Mouse (Mus musculus): ENCODE measurements around the gene Vezt. TPM values are rescaled to one million over a fixed set of nuclear protein-coding genes. Genes with fewer than 3 reads are reported as not detected.

Gene Vezt
- polyA plus RNA-seq (2012; rRNA removed; ENCODE audit: low replicate concordance), result 7.8 and 16.9 TPM in 2 replicates

GRCm38 (mm10) chr10:94035658-94036374 is at the start of gene Vezt, which contains the start of gene Fgd6:
Gene Vezt, minus strand, starts transcription at chr10:94035817.
Gene Fgd6, plus strand, starts transcription at chr10:94036001.

GRCm38 (mm10) chr10:93897043-93897646 is 138.5 kb downstream of the Vezt start, which contains the start of gene Metap2:
Gene Metap2, minus strand, starts transcription at chr10:93897093.

Other genes starting within 250 kb of the Vezt start
- 0.16 TPM in 1 of 2 replicates, not detected in the other for gene Usp44, start 204.3 kb downstream of the Vezt start, polyA plus RNA-seq (2012; rRNA removed; ENCODE audit: low replicate concordance)
- gene Metap2, start 138.7 kb downstream of the Vezt start, polyA plus RNA-seq (2012; rRNA removed; ENCODE audit: low replicate concordance), result 31.8 and 43.3 TPM in 2 replicates
- gene Fgd6, start 184 bp upstream of the Vezt start, polyA plus RNA-seq (2012; rRNA removed; ENCODE audit: low replicate concordance), result 1.7 and 2.9 TPM in 2 replicates
- 2.8 and 5.6 TPM in 2 replicates for gene Nr2c1, start 112.2 kb upstream of the Vezt start, polyA plus RNA-seq (2012; rRNA removed; ENCODE audit: low replicate concordance)
- 48.0 and 120 TPM in 2 replicates for gene Ndufa12, start 162.9 kb upstream of the Vezt start, polyA plus RNA-seq (2012; rRNA removed; ENCODE audit: low replicate concordance)

Measured in mammary gland, adult 2 months (tissue).